Mouse (Mus musculus): Measurements from ENCODE around the gene Klhl5. TPM values are rescaled to one million over a fixed set of nuclear protein-coding genes. Genes with fewer than 3 reads are reported as not detected.

The Klhl5 gene
- polyA plus RNA-seq, 2 experiments = 3.6 to 4.4 TPM

DNA sequence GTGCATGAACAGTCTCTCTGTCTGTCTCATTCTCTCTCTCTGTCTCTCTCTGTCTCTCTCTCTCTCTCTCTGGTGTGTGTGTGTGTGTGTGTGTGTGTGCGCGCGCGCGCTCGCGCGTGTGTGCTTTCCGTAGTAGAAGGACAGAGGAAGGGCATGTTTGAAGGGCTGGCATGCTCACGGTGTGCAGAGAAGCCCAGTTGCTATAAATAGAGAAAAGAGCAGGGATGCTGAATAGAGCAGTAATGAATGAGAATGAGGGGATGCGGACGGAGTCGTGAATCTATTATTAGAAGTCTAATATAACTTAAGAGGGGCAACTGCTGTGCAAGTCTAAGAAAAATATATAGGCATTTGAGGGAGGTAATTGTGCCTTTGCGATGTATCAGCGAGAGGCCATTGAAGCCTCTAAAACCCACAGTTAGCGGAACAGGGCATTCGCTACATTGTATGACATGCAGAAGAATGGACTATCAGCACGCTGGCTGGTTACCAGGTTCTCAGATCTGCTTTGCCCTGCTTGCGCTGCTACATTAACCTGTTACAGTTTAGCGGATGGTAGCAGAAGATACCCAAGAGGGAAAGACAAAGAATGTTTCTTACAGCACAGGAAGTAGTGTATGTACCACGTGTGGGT lies 73.9 kb downstream of the Klhl5 start:
- Histone ChIP-seq H3K4me3 (ENCODE audit: insufficient read depth in 1 of 2, low read depth in 2 of 2, low read length in 2 of 2) (no peak overlapping the region), H3K27ac (no peak overlapping the region), H3K27me3 (ENCODE audit: control insufficient read depth, insufficient read depth, low read length) (no peaks in the 10 kb centered on the region), H3K36me3 (replicated peaks; ENCODE audit: control insufficient read depth, insufficient read depth, low read depth) (no peaks in the 10 kb centered on the region), H3K9me3 (ENCODE audit: control insufficient read depth, low read length) (no peaks in the 10 kb centered on the region), H3K4me1 (replicated peaks; ENCODE audit: control insufficient read depth in 2 of 2, insufficient read depth in 2 of 2, low read length in 1 of 2) (peaks cover 0 to 6% of the 10 kb centered on the region in 2 experiments; a peak in 2 of 4 replicates), H3K4me2 (ENCODE audit: low read depth) (no peak overlapping the region), H3K9ac (replicated peaks) (no peak overlapping the region)
- ATAC-seq (ENCODE audit: insufficient read depth) (no peak), DNase-seq (ENCODE audit: low read depth in 3 of 3, low spot score in 3 of 3) (no peak)
- TF ChIP-seq CTCF (IDR thresholded peaks at IDR 0.05; ENCODE audit: low read depth) (no peak), EP300 (IDR thresholded peaks at IDR 0.05; ENCODE audit: low read depth) (no peak)
- 80% methylated on average over 21 of the region's 21 CpGs for WGBS (ENCODE audit: insufficient replicate concordance)

- no peak for TF ChIP-seq EP300 (IDR thresholded peaks at IDR 0.05; ENCODE audit: low read depth)
- no peak for TF ChIP-seq CTCF (IDR thresholded peaks at IDR 0.05; ENCODE audit: low read depth)
- 71% methylated on average over 4 of the region's 4 CpGs for WGBS (ENCODE audit: insufficient replicate concordance)
- peaks cover 0 to 5% of the 10 kb centered on the region in 2 experiments; a peak in 2 of 4 replicates for H3K4me1 ChIP-seq (replicated peaks; ENCODE audit: control insufficient read depth in 2 of 2, insufficient read depth in 2 of 2, low read length in 1 of 2)
- no peak for DNase-seq (ENCODE audit: low read depth in 3 of 3, low spot score in 3 of 3)
- no peak overlapping the region for H3K4me2 ChIP-seq (ENCODE audit: low read depth)
- H3K36me3 ChIP-seq (replicated peaks; ENCODE audit: control insufficient read depth, insufficient read depth, low read depth) = no peaks in the 10 kb centered on the region
- ATAC-seq (ENCODE audit: insufficient read depth) = no peak
- H3K9ac ChIP-seq (replicated peaks) = no peak overlapping the region
- no peak overlapping the region for H3K4me3 ChIP-seq (ENCODE audit: insufficient read depth in 1 of 2, low read depth in 2 of 2, low read length in 2 of 2)
- no peak overlapping the region for H3K27ac ChIP-seq
- H3K9me3 ChIP-seq (ENCODE audit: control insufficient read depth, low read length) = no peaks in the 10 kb centered on the region
- no peaks in the 10 kb centered on the region for H3K27me3 ChIP-seq (ENCODE audit: control insufficient read depth, insufficient read depth, low read length)
Measured at GRCm38 (mm10) chr5:65181794-65182169, 74.4 kb downstream of the Klhl5 start.

DNA sequence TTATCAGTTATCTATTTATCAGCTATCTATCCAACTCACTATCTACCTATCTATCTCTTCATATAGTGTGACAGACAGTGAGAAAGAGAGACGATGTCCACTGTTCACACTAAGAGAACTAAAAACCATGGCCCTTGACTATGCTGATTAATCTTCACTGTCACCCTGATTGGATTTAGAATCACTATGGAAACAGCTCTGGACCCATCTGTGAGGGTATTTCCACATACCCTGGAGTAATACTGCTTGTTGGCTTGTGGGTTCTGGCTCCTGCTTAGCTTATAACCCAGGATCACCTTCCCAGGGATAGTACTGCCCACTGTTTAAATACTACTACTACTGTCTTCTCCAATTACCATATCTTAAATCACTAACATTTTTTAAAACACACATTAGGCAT lies 74.9 kb downstream of the Klhl5 start:
- 68% methylated on average over 1 of the region's 1 CpGs for WGBS (ENCODE audit: insufficient replicate concordance)
- Histone ChIP-seq H3K27me3 (ENCODE audit: control insufficient read depth, insufficient read depth, low read length) (no peaks in the 10 kb centered on the region), H3K36me3 (replicated peaks; ENCODE audit: control insufficient read depth, insufficient read depth, low read depth) (no peaks in the 10 kb centered on the region), H3K9me3 (ENCODE audit: control insufficient read depth, low read length) (no peaks in the 10 kb centered on the region), H3K4me3 (ENCODE audit: insufficient read depth in 1 of 2, low read depth in 2 of 2, low read length in 2 of 2) (no peak overlapping the region), H3K4me1 (replicated peaks; ENCODE audit: control insufficient read depth in 2 of 2, insufficient read depth in 2 of 2, low read length in 1 of 2) (peaks cover 0 to under 1% of the 10 kb centered on the region in 2 experiments; a peak in 2 of 4 replicates), H3K27ac (no peak overlapping the region), H3K9ac (replicated peaks) (no peak overlapping the region), H3K4me2 (ENCODE audit: low read depth) (no peak overlapping the region)
- DNase-seq (ENCODE audit: low read depth in 3 of 3, low spot score in 3 of 3) (no peak), ATAC-seq (ENCODE audit: insufficient read depth) (no peak)
- TF ChIP-seq EP300 (IDR thresholded peaks at IDR 0.05; ENCODE audit: low read depth) (no peak), CTCF (IDR thresholded peaks at IDR 0.05; ENCODE audit: low read depth) (no peak)

- H3K27me3 ChIP-seq (ENCODE audit: control insufficient read depth, insufficient read depth, low read length) = no peaks in the 10 kb centered on the region
- no peak for ATAC-seq (ENCODE audit: insufficient read depth)
- 80% methylated on average over 5 of the region's 5 CpGs for WGBS (ENCODE audit: insufficient replicate concordance)
- H3K4me2 ChIP-seq (ENCODE audit: low read depth) = no peak overlapping the region
- H3K9ac ChIP-seq (replicated peaks) = no peak overlapping the region
- no peaks in the 10 kb centered on the region for H3K9me3 ChIP-seq (ENCODE audit: control insufficient read depth, low read length)
- H3K4me1 ChIP-seq (replicated peaks; ENCODE audit: control insufficient read depth in 2 of 2, insufficient read depth in 2 of 2, low read length in 1 of 2) = no peaks in the 10 kb centered on the region
- H3K27ac ChIP-seq = no peak overlapping the region
- TF ChIP-seq CTCF (IDR thresholded peaks at IDR 0.05; ENCODE audit: low read depth) = no peak
- no peak for TF ChIP-seq EP300 (IDR thresholded peaks at IDR 0.05; ENCODE audit: low read depth)
- no peaks in the 10 kb centered on the region for H3K36me3 ChIP-seq (replicated peaks; ENCODE audit: control insufficient read depth, insufficient read depth, low read depth)
- no peak for DNase-seq (ENCODE audit: low read depth in 3 of 3, low spot score in 3 of 3)
- no peak overlapping the region for H3K4me3 ChIP-seq (ENCODE audit: insufficient read depth in 1 of 2, low read depth in 2 of 2, low read length in 2 of 2)
Measured at GRCm38 (mm10) chr5:65191601-65192000, 84.3 kb downstream of the Klhl5 start.

- TF ChIP-seq CTCF (IDR thresholded peaks at IDR 0.05; ENCODE audit: low read depth) (no peak), EP300 (IDR thresholded peaks at IDR 0.05; ENCODE audit: low read depth) (no peak)
- 61% methylated on average over 9 of the region's 9 CpGs for WGBS (ENCODE audit: insufficient replicate concordance)
- H3K27ac ChIP-seq = no peak overlapping the region
Measured at GRCm38 (mm10) chr5:65194441-65194840, 87.1 kb downstream of the Klhl5 start.

More at GRCm38 (mm10) chr5:65194441-65194840, 87.1 kb downstream of the Klhl5 start:
- no peaks in the 10 kb centered on the region for H3K27me3 ChIP-seq (ENCODE audit: control insufficient read depth, insufficient read depth, low read length)
- DNase-seq (ENCODE audit: low read depth in 3 of 3, low spot score in 3 of 3) (no peak), ATAC-seq (ENCODE audit: insufficient read depth) (no peak)
- no peak overlapping the region for H3K4me3 ChIP-seq (ENCODE audit: insufficient read depth in 1 of 2, low read depth in 2 of 2, low read length in 2 of 2)
- H3K9ac ChIP-seq (replicated peaks) = no peak overlapping the region
- peaks cover 0 to 2% of the 10 kb centered on the region in 2 experiments; a peak in 3 of 4 replicates for H3K4me1 ChIP-seq (replicated peaks; ENCODE audit: control insufficient read depth in 2 of 2, insufficient read depth in 2 of 2, low read length in 1 of 2)
- H3K9me3 ChIP-seq (ENCODE audit: control insufficient read depth, low read length) = no peaks in the 10 kb centered on the region
- no peaks in the 10 kb centered on the region for H3K36me3 ChIP-seq (replicated peaks; ENCODE audit: control insufficient read depth, insufficient read depth, low read depth)
- H3K4me2 ChIP-seq (ENCODE audit: low read depth) = no peak overlapping the region
